Mouse (Mus musculus): Measurements from ENCODE around the gene Mrpl1. TPM values are rescaled to one million over a fixed set of nuclear protein-coding genes. Genes with fewer than 3 reads are reported as not detected.

Mrpl1 gene
- total RNA-seq, 2 experiments from 2014 or later = 25.5 to 28.0 TPM

GRCm38 (mm10) chr5:96201462-96202154 lies 7.7 kb upstream of the Mrpl1 start:
- DNase-seq = no peak
- intact Hi-C loops (cut with DNase I) = no loop called here

GRCm38 (mm10) chr5:96206897-96207296 lies 2.4 kb upstream of the Mrpl1 start:
- intact Hi-C loops (cut with DNase I) = no loop called here
- DNase-seq = peak; percentile 55 to 68

- no peak for DNase-seq
- intact Hi-C loops (cut with DNase I) = no loop called here
Measured at GRCm38 (mm10) chr5:96207531-96207930, 1.8 kb upstream of the Mrpl1 start.

- DNase-seq = no peak
- intact Hi-C loops (cut with DNase I) = no loop called here
Measured at GRCm38 (mm10) chr5:96208543-96208942, 750 bp upstream of the Mrpl1 start.

GRCm38 (mm10) chr5:96209916-96210583 lies 757 bp downstream of the Mrpl1 start:
- intact Hi-C loops (cut with DNase I) = loop anchor here (1.0 to 5.0 kb wide), 2 partner anchors 48 to 108 kb away; no protein-coding TSS in a partner anchor
- peak; percentile 89 to 94 for DNase-seq

- DNase-seq = no peak
- intact Hi-C loops (cut with DNase I) = no loop called here
Measured at GRCm38 (mm10) chr5:96218648-96219047, 9.4 kb downstream of the Mrpl1 start.

GRCm38 (mm10) chr5:96219512-96219911 lies 10.2 kb downstream of the Mrpl1 start:
- intact Hi-C loops (cut with DNase I) = no loop called here

GRCm38 (mm10) chr5:96221298-96221697 lies 12.0 kb downstream of the Mrpl1 start:
- intact Hi-C loops (cut with DNase I) = no loop called here

More at GRCm38 (mm10) chr5:96219512-96219911, 10.2 kb downstream of the Mrpl1 start:
- DNase-seq = no peak

GRCm38 (mm10) chr5:96221812-96222585 lies 12.7 kb downstream of the Mrpl1 start:
- intact Hi-C loops (cut with DNase I) = no loop called here
- DNase-seq = peak; percentile 15 to 19

More at GRCm38 (mm10) chr5:96221298-96221697, 12.0 kb downstream of the Mrpl1 start:
- no peak for DNase-seq

GRCm38 (mm10) chr5:96222964-96223363 lies 13.7 kb downstream of the Mrpl1 start:
- intact Hi-C loops (cut with DNase I) = no loop called here
- DNase-seq = no peak

- no peak for DNase-seq
Measured at GRCm38 (mm10) chr5:96226490-96226889, 17.2 kb downstream of the Mrpl1 start.

GRCm38 (mm10) chr5:96228967-96229366 lies 19.7 kb downstream of the Mrpl1 start:
- intact Hi-C loops (cut with DNase I) = no loop called here
- DNase-seq = no peak

More at GRCm38 (mm10) chr5:96226490-96226889, 17.2 kb downstream of the Mrpl1 start:
- intact Hi-C loops (cut with DNase I) = no loop called here

GRCm38 (mm10) chr5:96238797-96239196 lies 29.5 kb downstream of the Mrpl1 start:
- intact Hi-C loops (cut with DNase I) = no loop called here
- DNase-seq = no peak

GRCm38 (mm10) chr5:96240856-96241255 lies 31.6 kb downstream of the Mrpl1 start:
- intact Hi-C loops (cut with DNase I) = no loop called here
- no peak for DNase-seq

- intact Hi-C loops (cut with DNase I) = no loop called here
- DNase-seq = no peak
Measured at GRCm38 (mm10) chr5:96244511-96244910, 35.2 kb downstream of the Mrpl1 start.

- intact Hi-C loops (cut with DNase I) = no loop called here
- no peak for DNase-seq
Measured at GRCm38 (mm10) chr5:96253995-96254394, 44.7 kb downstream of the Mrpl1 start.

GRCm38 (mm10) chr5:96255166-96255565 lies 45.9 kb downstream of the Mrpl1 start:
- intact Hi-C loops (cut with DNase I) = no loop called here
- DNase-seq = no peak

- intact Hi-C loops (cut with DNase I) = no loop called here
- DNase-seq = no peak
Measured at GRCm38 (mm10) chr5:96258210-96258609, 48.9 kb downstream of the Mrpl1 start.

GRCm38 (mm10) chr5:96267017-96267702 lies 57.9 kb downstream of the Mrpl1 start:
- DNase-seq = peak; percentile 55 to 73
- intact Hi-C loops (cut with DNase I) = loop anchor here (2.0 to 5.0 kb wide), 3 partner anchors 410 to 790 kb away; no protein-coding TSS in a partner anchor

GRCm38 (mm10) chr5:96271070-96271469 lies 61.8 kb downstream of the Mrpl1 start:
- intact Hi-C loops (cut with DNase I) = no loop called here
- no peak for DNase-seq

Data from heart, postnatal 14 days (tissue).